Mouse (Mus musculus): Measurements from ENCODE around the gene Lrmp. TPM values are rescaled to one million over a fixed set of nuclear protein-coding genes. Genes with fewer than 3 reads are reported as not detected.
A peak's percentile ranks its signal among the peaks of the same experiment; 100 is the strongest.

The Lrmp gene
- polyA plus RNA-seq, 1 experiment from 2014 or later, result 2.1 TPM

DNA sequence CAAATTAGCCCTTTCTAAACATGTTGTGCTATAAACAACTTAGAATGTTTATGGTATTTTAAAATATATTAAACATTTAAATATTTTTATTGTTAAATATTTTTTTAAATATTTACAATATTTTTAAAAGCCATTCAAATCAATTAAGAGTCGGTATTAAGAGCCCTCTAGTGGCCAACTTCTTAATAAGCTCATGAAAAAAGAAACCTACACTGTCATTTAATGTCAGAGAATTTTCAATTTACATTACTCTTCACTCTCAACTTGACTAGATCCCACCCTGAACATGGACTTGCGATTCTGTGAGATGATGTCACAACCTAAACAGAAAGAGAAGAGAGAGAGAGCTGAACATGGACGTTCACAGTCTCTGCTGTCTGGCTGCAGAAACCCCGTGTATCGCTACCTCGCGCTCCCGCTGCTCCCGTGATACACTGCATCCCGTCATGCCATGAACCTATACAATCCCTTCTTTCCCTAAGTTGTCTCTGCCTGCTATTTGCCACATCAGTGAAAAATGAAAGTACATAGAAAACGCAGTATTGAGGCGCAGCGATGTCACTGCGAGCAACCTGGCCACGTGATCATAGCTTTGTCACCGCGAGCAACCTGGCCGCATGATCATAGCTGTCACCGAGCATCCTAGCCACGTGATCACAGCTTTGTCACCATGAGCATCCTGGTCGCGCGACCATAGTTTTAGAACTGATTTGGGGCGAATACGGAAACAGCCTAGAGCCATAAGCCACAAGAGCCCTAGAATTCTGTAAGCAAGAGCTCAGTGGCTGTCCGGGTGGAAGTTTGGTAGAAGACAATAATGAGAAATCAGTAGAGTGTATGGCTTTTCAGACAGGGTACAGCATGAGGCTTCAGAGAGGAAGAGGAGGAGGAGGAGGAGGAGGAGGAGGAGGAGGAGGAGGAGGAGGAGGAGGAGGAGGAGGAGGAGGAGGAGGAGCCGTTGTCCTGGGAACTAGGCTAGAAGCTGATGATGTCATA lies 71.9 kb downstream of the Lrmp start:
- H3K27ac ChIP-seq, result no peak overlapping the region
- ATAC-seq (replicated peaks; ENCODE audit: low FRiP score), result no peak
- no peaks in the 10 kb centered on the region for H3K36me3 ChIP-seq
- no peaks in the 10 kb centered on the region for H3K9me3 ChIP-seq (replicated peaks)
- H3K4me1 ChIP-seq, result no peaks in the 10 kb centered on the region
- no peak overlapping the region for H3K9ac ChIP-seq
- no peaks in the 10 kb centered on the region for H3K27me3 ChIP-seq
- H3K4me3 ChIP-seq (replicated peaks), result peak overlapping the region; percentile 30
- H3K4me2 ChIP-seq, result peak overlapping the region; percentile 60
- WGBS, result 63% methylated on average over 27 of the region's 27 CpGs

DNA sequence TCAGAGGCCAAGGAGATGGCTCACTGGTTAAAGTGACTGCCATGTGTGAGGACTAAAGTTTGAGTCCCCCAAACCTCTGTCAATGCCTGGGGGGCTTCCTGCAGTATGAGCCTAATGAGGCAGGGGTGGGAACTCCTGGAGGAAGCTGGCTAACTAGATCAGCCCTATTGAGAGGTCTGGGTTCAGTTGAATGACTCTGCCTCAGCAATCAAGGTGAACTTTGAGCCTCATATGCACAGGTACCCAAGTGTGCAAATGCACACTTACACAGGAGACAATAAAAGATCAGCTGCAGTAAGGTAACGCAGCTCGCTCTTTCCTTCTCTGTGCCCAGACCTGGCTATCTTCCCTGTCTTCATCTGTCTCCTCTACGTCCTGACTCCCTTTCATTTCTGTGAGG lies 77.6 kb downstream of the Lrmp start:
- Histone ChIP-seq H3K4me1 (no peaks in the 10 kb centered on the region), H3K9me3 (replicated peaks) (no peaks in the 10 kb centered on the region; the same call in 1 of the 2 replicates), H3K27me3 (no peaks in the 10 kb centered on the region), H3K9ac (no peak overlapping the region), H3K36me3 (no peaks in the 10 kb centered on the region), H3K4me2 (no peak overlapping the region), H3K27ac (no peak overlapping the region), H3K4me3 (replicated peaks) (no peak overlapping the region)
- ATAC-seq (replicated peaks; ENCODE audit: low FRiP score), result no peak
- WGBS, result 82% methylated on average over 3 of the region's 3 CpGs

DNA sequence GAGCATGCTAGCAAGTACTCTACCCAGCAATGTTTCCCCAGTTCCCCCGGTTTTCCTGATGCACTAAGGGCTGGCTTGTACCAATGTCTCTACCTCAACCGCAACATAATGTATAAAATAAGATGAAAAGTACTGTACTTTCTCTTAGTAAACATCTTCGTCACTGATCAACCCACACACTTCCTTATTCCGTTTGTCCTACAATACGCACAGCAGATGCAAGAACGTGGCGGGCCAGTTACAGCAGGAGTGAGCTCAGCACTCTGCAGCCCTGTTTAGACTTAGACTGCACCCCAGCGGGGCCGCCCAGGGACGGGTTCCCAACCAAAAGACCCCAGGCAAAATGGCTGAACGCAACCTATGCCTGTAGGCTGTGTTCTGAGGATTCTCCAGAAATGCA lies 78.0 kb downstream of the Lrmp start:
- no peak for ATAC-seq (replicated peaks; ENCODE audit: low FRiP score)
- no peak overlapping the region for H3K4me2 ChIP-seq
- H3K9ac ChIP-seq, result no peak overlapping the region
- H3K36me3 ChIP-seq, result no peaks in the 10 kb centered on the region
- H3K4me3 ChIP-seq (replicated peaks), result no peak overlapping the region
- H3K9me3 ChIP-seq (replicated peaks), result no peaks in the 10 kb centered on the region; the same call in 1 of the 2 replicates
- WGBS, result 79% methylated on average over 11 of the region's 11 CpGs
- no peak overlapping the region for H3K27ac ChIP-seq
- H3K27me3 ChIP-seq, result no peaks in the 10 kb centered on the region
- H3K4me1 ChIP-seq, result no peaks in the 10 kb centered on the region

DNA sequence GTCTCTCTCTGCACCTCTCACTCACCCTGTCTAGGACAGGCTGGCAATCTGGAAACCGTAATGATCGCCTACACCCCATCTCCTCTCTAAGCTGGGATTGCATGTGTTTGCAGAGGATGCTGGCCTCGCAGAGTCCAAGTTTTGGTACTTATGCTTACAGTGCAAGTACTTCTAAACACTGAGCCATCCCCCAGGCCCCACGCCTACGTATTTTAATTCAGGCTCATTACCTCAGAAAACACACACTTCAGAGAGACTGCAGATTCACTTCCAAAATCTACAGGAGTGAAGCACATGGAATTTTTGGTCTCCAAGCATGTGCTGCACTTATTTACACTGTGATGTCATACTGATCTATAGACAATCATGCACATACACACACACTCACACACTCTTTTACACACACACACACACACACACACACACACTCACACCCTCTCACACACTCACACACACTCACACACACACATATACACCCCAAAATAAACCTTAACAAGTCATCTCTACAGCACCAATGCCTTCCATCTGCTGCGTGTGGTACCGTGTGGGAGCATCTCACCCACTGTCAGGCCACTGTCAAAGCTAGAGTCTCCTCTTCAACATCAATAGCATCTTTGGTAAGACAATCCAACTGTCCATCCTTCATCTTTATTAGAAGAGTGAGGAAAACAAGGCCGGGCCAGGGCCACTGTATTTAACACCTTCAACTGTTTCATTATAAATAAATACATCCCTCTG lies 82.7 kb downstream of the Lrmp start:
- Histone ChIP-seq H3K4me3 (replicated peaks) (no peak overlapping the region), H3K27me3 (no peaks in the 10 kb centered on the region), H3K9ac (no peak overlapping the region), H3K9me3 (replicated peaks) (no peaks in the 10 kb centered on the region; the same call in 1 of the 2 replicates), H3K4me1 (no peaks in the 10 kb centered on the region), H3K4me2 (no peak overlapping the region), H3K36me3 (no peaks in the 10 kb centered on the region), H3K27ac (no peak overlapping the region)
- ATAC-seq (replicated peaks; ENCODE audit: low FRiP score), result no peak
- 94% methylated on average over 8 of the region's 8 CpGs for WGBS

DNA sequence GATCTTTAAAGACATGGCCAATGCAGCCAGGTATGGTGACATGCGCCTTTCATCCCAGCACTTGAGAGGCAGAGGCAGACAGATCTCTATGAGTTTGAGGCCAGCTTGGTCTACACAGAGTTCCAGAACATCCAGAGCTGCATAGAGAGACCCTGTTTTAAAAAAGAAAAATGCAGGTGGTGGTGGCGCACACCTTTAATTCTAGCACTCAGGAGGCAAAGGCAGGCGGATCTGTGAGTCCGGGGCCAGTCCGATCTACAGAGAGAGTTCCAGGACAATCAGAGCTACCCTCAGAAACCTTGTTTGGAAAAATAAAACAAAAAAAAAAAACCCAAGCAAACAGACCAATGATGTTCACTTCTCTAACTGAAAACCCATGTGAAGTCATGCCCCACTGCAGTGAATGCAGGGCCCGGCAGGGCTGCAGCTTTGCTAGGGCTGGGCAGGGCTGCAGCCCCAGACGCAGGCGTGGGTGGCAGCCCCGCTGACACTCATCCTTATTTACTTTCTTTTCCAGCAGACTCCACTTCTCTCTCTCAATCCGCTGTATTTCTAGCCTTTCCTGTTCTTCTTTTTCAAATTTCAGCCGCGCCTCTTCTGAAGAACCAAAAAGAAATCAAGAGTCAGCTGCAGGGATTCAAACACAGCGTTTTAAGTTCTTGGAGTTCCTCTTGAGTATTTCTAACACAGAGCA lies 87.1 kb downstream of the Lrmp start:
- Histone ChIP-seq H3K36me3 (no peaks in the 10 kb centered on the region), H3K9me3 (replicated peaks) (no peaks in the 10 kb centered on the region; the same call in 1 of the 2 replicates), H3K4me1 (no peaks in the 10 kb centered on the region), H3K27ac (no peak overlapping the region), H3K4me3 (replicated peaks) (no peak overlapping the region), H3K27me3 (no peaks in the 10 kb centered on the region), H3K4me2 (no peak overlapping the region), H3K9ac (no peak overlapping the region)
- 76% methylated on average over 13 of the region's 13 CpGs for WGBS
- no peak for ATAC-seq (replicated peaks; ENCODE audit: low FRiP score)

DNA sequence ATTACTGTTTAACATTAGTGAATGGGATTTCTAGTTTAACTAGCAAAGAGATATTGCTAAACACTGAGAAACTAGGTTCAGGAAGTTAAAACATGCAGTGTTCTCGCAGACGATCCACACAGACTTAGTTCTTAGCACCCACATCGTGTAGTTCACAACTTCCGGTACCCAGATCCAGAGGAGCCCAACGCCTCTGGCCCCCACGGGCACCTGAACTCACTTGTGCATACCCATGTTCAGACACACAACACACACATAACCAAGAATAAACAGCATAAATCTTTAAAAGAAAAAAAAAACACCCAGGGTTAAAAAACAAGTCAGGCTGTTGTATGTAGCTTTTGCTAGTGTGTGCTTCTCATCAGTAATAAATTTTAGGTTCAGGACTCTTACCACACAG lies 89.0 kb downstream of the Lrmp start:
- Histone ChIP-seq H3K36me3 (no peaks in the 10 kb centered on the region), H3K27ac (no peak overlapping the region), H3K4me2 (no peak overlapping the region), H3K4me3 (replicated peaks) (no peak overlapping the region), H3K9me3 (replicated peaks) (no peaks in the 10 kb centered on the region), H3K27me3 (no peaks in the 10 kb centered on the region), H3K4me1 (no peaks in the 10 kb centered on the region), H3K9ac (no peak overlapping the region)
- no peak for ATAC-seq (replicated peaks; ENCODE audit: low FRiP score)
- 88% methylated on average over 6 of the region's 6 CpGs for WGBS

DNA sequence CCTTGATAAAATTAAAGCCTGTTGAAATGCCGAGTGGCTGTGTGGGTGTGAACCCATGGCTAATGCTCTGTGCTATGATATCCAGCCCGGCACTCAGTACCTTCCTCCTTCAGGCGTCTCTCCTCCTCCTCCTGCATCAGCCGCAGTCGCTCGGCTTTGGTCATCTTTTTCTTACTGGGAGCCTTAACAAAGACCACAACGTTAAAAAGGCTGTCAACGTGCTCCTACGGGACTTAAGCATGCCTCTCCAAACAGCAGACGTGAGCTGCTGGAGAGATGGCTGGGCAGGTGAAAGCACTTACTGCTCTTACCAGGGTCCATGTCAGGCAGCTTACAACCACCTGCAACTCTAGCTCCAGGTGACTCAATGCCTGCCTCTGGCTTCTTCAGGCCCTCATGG lies 89.7 kb downstream of the Lrmp start:
- Histone ChIP-seq H3K4me2 (no peak overlapping the region), H3K36me3 (no peaks in the 10 kb centered on the region), H3K4me1 (peaks cover 2% of the 10 kb centered on the region), H3K9ac (no peak overlapping the region), H3K9me3 (replicated peaks) (no peaks in the 10 kb centered on the region), H3K27me3 (no peaks in the 10 kb centered on the region), H3K4me3 (replicated peaks) (no peak overlapping the region), H3K27ac (no peak overlapping the region)
- WGBS, result 66% methylated on average over 10 of the region's 10 CpGs
- no peak for ATAC-seq (replicated peaks; ENCODE audit: low FRiP score)

DNA sequence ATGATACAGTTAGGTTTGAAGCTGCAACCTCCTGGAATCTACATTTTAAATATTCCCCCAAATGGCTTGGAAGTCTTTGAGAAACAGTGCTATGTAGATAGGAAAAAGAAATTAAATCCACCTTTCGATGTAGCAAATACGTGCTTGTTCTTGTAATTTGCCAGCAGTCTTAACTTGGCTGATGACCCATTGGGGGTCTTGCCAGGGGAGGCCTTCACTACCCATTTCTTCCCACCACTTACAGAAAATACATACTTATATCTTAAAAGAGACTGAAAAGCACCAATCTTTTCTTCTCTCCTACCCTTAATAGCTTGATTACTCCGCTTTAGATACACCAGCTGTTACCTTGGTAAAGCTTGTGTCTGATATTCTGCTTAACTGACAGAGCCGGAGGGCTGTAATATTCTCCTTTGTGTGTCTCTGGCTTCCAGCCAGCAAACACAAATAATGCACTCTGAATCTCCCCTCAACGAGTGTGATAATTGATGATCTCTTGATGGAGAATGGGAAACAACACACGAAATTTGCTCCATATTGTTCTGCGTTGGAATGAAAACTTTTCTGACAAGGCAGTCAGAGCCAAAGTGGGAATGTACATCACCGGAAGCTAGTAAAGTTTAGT lies 94.7 kb downstream of the Lrmp start:
- H3K9me3 ChIP-seq (replicated peaks), result no peaks in the 10 kb centered on the region
- 0 out of 2 replicates have a peak overlapping the region, but pooled peaks have one; percentile 20 for H3K27ac ChIP-seq
- H3K9ac ChIP-seq, result peak overlapping the region; percentile 44
- ATAC-seq (replicated peaks; ENCODE audit: low FRiP score), result no peak
- peaks cover 18% of the 10 kb centered on the region for H3K4me1 ChIP-seq
- peak overlapping the region; percentile 82 for H3K4me2 ChIP-seq
- no peaks in the 10 kb centered on the region for H3K27me3 ChIP-seq
- WGBS, result 33% methylated on average over 8 of the region's 8 CpGs
- H3K4me3 ChIP-seq (replicated peaks), result peak overlapping the region; percentile 71
- no peaks in the 10 kb centered on the region; the same call in 1 of the 2 replicates for H3K36me3 ChIP-seq

DNA sequence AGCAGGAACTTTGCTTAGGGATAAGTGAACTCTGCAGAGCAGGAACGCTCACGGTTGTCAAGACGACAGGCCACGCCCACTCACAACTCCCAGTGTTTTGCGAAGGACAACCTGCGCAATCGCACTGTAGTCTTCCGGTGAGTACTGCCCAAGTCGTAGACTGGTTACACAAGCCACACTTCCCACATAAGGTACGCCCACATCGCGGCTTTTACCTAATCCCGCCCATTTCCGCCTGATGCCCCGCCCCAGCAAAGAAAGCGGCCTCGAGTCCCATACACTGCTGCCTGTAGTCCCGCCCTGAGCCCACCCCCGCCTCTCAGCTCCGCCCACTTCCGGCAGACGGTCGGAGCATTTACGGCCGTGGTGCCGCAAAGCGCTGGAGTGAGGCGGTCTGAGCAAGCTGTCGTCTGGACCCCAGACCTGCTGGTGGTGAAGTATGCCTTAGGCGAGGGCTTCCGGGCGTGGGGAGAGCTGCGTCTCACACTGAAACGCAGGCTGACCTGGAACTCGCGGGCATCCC lies 95.4 kb downstream of the Lrmp start, which contains the start of the genes Casc1 and Etfrf1:
Gene Casc1 (minus strand): TSS at position 190 of the 523 bp plus-strand sequence.
Gene Etfrf1 (plus strand): TSS at position 319 of the 523 bp plus-strand sequence.
- H3K4me3 ChIP-seq (replicated peaks), result peak within 1 kb of the TSS; percentile 71
- H3K27me3 ChIP-seq, result no peaks in the 10 kb centered on the region
- H3K9ac ChIP-seq, result peak within 1 kb of the TSS; percentile 86
- peaks cover 2% of the 10 kb centered on the region for H3K36me3 ChIP-seq
- H3K4me2 ChIP-seq, result peak within 1 kb of the TSS; percentile 82
- WGBS, result under 1% methylated on average over 36 of the region's 36 CpGs
- peak within 1 kb of the TSS; percentile 99 for H3K27ac ChIP-seq
- no peaks in the 10 kb centered on the region for H3K9me3 ChIP-seq (replicated peaks)
- ATAC-seq (replicated peaks; ENCODE audit: low FRiP score), result peak; percentile 99
- H3K4me1 ChIP-seq, result peaks cover 18% of the 10 kb centered on the region

DNA sequence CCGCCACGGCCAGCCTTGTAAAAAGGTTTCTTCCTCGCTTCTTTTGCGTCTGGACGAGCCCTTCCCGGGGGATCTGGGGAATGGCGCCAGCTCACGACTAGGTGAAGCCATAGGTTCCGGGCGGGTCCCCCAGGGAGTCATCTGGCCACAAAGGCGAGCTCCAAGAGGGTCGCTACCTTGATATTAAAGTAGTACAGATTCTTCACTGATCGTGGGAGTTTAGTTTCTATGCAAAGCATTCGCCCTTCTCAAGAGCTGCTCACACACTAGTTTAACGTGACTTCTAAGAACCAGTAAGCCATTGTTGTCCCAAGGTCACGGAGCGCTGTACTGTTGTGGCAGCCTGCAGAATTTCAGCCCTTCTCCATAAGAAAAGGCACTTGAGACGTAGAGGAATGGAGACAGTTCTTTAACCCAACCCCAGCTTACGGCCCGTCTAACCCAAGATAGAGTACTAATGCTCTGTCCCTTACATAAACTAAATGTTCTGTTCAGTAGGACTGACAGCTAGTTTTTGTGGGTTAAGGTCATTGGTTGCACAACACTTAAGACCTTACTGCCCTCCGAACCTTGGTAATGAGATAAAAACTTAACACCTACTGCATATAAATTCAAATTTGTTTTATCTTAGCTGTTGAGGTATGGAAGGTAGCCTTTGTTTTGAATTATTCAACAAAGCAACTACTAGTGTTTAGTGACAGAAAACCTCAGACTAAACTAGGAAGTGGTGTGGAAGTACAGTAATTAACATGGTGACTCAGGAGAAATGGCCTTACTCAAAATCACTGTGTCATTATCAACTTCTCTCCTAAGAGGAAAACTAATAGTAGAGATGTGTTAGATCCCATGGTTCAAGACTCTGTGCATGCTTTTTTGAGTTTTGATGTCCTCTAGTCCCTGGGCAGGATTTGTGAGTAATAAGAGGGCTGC lies 96.2 kb downstream of the Lrmp start:
- no peaks in the 10 kb centered on the region for H3K27me3 ChIP-seq
- ATAC-seq (replicated peaks; ENCODE audit: low FRiP score), result peak; percentile 62
- WGBS, result 3% methylated on average over 21 of the region's 21 CpGs

More for the DNA sequence above, 96.2 kb downstream of the Lrmp start:
- Histone ChIP-seq H3K4me2 (peak overlapping the region; percentile 69), H3K36me3 (peaks cover 8% of the 10 kb centered on the region), H3K9ac (peak overlapping the region; percentile 86), H3K9me3 (replicated peaks) (no peaks in the 10 kb centered on the region), H3K4me1 (peaks cover 18% of the 10 kb centered on the region), H3K4me3 (replicated peaks) (peak overlapping the region; percentile 71), H3K27ac (peak overlapping the region; percentile 99)

All from kidney, embryonic 15.5 days (tissue).